Mouse (Mus musculus): ENCODE measurements around the gene Pole.

The Pole gene

DNA sequence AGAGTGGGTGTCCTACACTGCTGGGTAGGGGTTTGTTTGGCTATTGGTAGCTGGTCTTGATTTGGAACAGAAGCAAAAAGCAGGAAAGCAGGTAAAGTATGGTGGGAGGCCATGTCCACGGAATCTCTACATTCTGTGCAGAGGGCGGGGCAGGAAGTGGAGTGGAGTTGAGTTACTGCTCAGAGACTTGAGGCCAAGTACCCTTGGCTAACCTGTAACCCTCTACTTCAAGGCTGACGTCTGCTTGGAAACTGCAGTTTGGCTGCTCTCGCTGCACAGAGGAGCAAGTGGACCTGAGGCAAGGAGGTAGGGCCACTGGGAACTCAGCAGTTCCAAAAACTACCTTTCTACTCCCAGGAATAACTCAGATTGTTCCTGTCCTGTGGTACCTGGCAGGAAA, 58.4 kb downstream of the Pole start, which contains the start of gene Lrcol1:
Gene Lrcol1, plus strand, starts transcription at position 207 of the 400 bp plus-strand sequence.
- DNase-seq (ENCODE audit: low read depth, low spot score): peak; percentile 37

DNA sequence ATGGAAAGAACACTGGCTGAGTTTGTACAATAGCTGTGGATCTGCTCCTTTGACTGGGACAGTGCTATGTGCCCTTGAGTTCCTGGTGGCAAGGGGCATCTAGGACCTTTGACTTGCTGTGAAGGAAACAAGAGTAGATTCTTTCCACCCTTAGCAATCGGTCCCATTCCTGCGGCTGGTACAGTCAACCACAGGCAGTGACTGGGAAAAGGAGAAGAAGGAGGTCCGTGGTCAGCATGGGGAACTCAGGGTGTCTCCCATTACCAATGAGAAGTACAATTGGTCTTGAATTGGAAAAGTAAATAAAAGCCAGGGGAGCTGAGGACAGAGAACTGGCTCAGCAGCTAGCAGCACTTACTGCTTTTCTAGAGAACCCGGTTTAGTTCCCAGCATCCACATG, 59.4 kb downstream of the Pole start:
- no peak for DNase-seq (ENCODE audit: low read depth, low spot score)

DNA sequence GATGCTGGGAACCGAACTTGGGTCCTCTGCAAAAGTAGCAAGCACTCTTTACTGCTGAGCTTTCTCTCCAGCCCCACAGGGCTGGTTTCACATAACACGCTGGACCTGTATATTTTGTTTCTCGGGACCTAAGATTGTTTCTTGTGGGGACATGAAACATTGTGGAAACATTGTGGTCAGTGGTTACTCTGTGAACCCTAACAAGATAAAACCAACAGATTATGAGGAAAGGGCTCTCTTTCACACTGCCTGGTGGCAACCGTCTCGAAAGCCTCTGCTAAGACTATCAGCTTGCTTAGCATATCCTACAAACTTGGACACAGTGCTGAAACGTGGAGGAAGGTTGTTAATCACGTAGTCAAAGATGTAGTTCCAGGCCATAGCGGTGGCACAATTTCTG, 60.9 kb downstream of the Pole start:
- no peak for DNase-seq (ENCODE audit: low read depth, low spot score)

DNA sequence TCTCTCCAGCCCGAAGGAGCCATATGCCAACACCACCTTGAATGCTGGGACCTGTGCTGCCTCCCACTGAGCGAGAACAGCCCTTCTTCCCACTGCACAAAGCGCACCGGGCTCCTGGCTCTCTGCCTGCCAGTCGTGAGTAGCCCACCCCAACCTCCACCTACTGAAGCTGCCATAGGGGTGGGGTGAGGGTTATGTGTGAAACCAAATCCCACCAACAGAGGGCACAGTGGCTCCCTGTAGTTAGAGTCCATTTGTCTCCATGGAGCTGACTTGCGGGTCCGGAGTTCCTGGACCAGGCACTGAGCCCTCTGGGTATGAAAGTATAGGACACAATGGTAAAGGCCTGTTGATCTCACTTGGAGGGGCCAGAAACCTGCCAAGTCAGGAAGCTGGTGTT, 68.6 kb downstream of the Pole start:
- DNase-seq (ENCODE audit: low read depth, low spot score): peak; percentile 86

DNA sequence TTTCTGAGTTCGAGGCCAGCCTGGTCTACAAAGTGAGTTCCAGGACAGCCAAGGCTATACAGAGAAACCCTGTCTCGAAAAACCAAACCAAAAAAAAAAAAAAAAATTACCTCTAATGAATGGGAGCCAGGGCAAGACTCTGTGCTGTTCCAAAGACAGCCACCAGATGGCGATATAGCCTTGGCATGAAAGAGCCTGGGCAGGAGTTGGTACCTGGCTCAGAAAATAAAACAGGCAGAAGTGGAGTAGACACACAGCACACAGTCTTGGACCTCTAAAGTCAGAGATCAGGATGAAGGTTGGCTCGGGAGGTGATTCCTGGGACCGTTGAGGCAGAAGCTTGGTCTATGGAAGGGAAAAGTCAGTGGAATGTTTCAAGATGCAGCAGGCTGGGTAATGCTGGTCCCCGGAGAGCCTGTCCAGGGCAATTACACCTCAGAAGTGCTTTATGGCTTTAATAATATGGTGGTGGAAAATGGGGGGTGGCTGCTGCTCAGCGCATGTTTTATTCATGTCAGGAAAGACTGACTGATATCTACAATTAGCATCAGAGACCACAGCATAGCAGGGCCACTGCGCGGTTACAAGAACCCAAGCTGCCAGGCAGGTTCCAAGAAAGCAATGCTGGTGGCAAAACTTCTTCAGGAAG, 71.5 kb downstream of the Pole start:
- DNase-seq (ENCODE audit: low read depth, low spot score): peak; percentile 88

DNA sequence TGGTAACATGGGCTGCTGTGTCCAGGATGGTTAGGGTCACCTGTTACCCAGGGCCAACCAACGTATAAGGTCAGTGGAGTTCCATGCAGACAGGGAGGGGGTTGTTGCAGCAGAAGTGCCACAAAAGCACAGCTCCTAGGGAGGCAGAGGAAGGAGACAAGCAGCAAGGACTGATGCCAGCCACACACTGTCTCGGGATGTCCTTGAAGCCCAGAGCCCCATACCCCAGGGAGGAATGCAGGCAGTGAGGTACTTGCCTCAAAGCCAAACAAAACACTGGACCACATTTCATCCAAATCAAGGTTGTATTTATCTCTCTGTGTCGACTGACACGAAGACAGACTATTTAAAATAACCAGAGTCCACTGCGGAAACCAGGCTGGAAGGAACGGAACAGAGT, 75.4 kb downstream of the Pole start:
- no peak for DNase-seq (ENCODE audit: low read depth, low spot score)

DNA sequence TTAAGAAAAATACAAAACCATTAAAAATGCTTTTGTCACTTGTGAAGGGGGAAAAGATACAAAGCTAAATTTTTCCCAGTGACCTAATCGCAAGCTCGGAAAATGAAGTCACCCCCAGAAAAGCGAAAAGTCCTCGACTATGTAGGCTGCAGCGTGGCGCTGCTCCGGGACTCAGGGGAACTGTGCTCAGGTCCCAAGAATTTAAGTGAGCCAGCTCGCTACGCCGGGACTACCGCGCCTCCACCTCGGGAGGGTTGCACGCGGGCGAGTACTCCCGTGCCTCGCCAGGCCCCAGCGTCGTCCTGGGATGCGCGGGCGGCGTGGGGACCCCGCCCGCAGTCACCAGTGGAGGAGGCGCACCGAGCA, 76.7 kb downstream of the Pole start:
- no peak for DNase-seq (ENCODE audit: low read depth, low spot score)

DNA sequence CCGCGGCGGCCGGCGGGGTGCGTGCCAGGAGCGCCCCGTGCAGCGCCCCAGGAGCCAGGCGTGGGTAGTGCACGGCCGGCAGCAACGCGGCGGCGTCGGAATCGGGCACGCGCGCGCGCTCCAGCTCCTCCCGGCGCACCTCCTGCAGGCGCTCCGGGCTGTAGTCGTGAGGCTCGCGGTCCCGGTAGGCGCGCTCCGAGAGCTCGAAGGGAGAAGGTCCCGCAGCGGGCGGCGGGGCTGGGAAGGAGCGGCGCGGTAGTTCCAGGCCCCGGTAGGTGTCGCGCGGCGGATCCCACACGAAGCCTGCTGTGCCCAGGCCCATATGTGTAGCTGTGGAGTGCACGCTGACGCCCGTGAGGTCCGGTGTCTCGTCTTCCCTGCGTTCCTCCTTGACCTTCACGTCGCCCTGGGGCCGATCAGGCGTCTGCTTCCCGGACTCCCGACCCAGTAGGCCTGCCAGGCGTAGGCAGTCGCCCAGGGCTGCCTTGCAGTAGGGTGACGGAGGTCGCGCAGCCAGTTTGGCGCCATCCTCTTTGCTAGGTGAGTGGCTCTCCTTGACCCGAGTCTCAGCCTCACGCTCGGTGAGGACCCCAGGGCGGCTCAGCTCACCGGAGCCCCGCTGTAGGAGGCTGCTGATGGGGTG, 77.2 kb downstream of the Pole start:
- peak; percentile 91 for DNase-seq (ENCODE audit: low read depth, low spot score)

DNA sequence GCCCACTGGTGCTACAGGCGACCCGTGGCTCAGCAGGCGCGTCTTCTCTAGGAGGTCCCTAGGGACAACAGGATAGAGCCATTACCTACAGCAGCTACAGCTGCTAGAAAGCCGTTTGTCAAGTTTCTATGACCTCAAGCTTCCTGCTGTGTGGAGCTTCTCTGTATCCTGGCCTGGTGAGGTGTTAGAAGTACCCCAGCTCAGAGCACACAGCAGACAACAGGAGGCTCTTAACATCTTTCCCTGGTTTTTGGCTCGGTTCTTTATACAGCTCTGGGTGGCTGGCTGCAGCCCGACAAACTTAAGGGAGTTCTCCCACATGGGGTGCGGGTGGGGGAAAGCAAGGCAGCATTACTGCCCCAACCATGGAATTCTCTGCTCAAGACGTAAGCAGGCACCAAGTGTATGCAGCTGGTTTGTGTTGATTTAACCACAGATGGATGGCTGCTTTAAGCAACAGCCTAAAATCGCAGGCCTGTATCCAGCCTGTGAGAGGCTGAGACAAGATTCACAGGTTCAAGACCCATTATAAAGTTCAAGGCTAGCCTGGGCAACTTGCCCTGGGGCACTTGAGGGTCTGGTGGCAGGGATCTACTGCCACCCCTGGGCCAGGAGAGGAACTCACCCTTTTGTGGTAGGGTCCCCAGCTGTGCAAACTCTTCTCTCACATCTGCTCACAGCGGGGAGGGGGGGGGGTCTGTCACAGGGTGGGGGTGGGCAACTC, 77.9 kb downstream of the Pole start:
- DNase-seq (ENCODE audit: low read depth, low spot score): peak; percentile 76

DNA sequence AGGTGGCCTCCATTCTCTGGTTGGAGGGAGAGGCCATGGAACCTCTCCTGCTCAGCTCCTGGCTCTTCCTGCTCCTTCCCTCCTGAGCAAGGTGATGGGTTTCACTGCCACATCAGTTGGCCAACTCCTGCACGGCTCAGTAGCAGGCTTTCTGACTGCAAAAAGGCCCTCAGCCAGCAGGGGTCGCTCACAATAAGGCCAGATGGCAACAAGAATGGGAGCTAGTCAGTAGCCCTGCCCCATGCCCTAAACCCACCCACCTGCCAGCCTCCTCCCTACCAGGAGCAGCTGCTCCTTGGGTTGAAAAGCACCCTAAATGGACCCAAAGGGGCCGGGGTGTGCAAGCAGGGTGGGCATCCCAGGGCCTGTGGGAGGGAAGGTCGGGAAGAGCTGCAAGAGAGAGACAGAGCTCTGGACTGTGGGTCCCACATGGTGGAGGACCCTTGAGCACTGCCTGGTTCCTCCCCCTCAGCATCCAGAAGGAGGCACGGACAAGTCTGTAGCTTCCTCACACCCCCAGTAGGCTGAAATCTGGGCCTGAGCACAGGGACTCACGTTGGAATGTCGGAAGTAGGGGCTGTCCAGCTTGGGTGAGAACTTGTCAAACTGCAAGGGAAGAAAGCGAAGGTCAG, 90.8 kb downstream of the Pole start:
- DNase-seq (ENCODE audit: low read depth, low spot score): peak; percentile 90

DNA sequence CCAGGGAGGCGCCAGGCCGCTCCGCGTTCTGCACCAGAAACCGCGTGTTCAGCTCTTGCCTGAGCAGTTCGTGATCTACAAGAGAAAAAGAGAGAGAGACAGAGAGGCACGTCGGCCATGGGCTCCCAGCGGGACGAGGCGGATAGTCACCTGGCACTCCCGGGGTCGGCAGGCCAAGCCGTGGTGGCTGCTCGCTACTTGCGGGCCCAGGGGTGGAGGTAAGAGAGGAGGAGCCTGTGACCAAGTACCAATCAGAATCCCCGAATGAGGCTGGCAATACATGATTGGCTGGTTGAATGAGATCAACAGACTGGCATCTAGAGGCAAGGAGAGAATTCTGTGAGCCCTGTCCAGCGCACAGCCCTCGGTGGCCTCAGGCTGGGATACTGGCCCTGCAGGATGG, 92.1 kb downstream of the Pole start:
- DNase-seq (ENCODE audit: low read depth, low spot score): peak; percentile 85

DNA sequence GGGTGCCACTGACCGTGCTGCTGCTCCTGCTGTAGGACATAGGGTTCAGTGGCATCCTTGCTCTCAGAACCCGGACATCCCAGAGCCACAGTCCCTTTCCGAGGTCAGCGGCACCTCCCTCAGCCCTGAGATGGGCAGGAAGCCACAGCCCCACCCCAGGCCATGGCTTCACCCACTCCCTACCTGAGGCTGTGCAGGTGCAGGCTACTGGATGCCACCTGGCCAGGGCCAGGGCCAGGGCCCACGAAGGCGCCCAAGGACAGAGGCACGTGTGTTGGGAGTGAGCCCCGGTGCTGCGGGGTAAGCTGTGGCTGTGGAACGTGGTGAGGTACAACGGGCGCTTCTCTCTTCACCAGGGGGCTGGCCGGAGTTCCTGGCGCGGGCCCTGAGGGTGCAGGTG, 93.0 kb downstream of the Pole start:
- DNase-seq (ENCODE audit: low read depth, low spot score): no peak

DNA sequence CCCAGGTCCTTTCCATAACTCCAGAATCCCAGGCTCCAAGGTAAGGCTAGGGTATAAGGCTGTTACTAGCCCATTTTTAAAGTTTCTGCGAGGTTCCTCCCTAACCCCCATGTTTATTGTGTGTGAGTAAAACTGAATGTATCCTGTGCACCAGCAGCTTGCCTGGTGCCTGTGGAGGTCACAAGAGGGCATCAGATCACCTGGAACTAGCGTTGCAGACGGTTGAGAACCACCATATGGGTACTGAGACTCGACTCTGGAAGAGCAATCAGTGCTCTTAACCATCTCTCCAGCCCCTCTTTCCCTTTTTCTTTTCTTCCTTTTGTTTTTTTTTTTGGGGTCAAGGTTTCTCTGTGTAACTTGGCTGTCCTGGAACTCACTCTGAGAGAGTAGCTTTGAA, 93.7 kb downstream of the Pole start:
- no peak for DNase-seq (ENCODE audit: low read depth, low spot score)

DNA sequence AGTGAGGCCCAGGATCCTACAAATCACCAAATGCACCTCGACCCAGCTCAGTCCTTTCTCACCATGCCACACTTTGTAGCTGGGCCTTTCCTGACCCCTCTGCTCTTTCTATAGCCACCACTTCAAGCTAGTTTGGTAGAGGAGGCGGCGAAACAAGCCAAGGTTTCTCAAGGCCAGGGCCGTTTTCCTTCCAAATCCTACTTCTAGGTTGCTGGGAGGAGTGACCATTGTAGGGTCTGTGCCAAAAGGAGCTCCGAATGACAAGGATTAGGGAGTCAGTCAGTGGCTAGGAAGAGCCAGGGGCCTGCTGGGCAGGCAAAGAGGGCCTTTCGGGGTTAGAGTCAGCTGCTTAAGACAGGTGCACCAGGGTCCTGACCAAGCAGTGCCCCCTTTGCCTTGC, 98.4 kb downstream of the Pole start:
- DNase-seq (ENCODE audit: low read depth, low spot score): no peak

DNA sequence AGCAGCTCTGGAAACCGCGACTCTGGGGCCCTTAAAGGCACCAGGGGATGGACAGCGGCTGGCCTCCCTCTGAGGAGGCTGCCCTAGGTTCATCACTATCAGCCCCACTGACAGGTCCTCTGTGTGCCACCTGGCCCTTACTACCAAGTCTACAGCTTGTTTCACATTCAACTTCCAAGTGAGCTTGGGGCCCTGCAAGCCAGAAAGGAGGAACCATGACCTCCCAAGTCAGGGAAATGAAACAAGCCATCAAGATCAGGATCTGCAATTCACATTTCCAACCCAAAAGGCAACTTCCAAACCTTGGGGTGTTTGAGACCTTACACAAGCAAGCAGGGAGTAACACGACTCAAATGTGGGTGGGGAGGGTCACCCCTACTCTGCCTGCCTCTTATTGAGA, 99.2 kb downstream of the Pole start:
- DNase-seq (ENCODE audit: low read depth, low spot score): no peak

DNA sequence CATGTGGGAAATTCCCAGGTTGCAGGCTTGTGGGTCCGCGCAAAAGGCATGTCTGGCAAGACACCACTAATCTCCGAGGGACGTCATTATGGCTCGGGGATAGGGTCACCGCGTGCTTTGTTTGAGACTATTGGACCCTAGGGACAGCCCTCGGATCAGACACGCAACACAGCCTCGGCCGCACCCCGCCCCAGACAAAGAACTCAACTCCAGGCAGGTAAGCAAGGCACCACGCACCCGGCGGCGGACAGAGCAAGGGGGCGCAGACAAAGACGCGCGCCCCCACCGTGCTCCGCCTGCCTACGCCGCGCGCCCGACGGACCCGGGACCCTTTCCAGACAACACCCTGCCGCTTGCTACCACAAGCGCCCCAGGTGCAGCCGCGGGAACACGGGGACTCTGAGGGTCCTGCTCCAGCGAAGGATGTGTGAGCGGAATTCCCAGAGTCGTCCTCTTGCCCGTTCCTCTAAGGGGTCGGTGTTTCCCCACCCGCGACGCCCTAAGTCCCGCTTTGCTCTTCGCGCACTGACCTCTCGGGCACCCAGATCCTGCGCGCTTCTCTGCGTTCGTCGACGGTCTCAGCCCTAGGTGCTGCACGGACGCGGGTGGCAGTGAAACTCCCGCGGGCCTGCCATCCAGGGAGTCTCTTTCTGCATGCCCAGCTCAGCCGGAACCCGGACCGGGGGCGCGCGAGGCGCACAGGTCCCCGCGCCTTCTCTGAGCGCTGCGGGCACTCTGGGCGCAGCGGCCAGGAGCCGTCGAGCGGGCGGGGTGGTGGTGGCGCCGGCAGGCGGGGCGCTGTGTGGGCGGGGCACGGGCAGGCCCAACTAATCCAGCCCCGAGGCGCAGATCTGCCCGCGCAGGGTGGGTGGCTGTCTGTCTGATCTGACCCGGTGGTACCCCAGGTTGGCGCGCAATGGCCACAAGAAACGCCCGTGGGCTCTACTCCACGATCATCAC, 100.5 kb downstream of the Pole start:
- peak; percentile 75 for DNase-seq (ENCODE audit: low read depth, low spot score)
